Mouse (Mus musculus): ENCODE data around the gene Phc2. TPM values are rescaled to one million over a fixed set of nuclear protein-coding genes. Genes with fewer than 3 reads are reported as not detected.

Gene Phc2
- polyA plus RNA-seq, 1 experiment from 2014 or later: 27.1 TPM

GRCm38 (mm10) chr4:128683706-128684105 is 29.2 kb downstream of the Phc2 start:
- no peak for DNase-seq (ENCODE audit: low spot score)
- no peaks in the 10 kb centered on the region for H3K27me3 ChIP-seq (ENCODE audit: control insufficient read depth, insufficient read depth, low read length)
- peaks cover 2% of the 10 kb centered on the region; the same call in 1 of the 2 replicates for H3K9me3 ChIP-seq (ENCODE audit: control insufficient read depth, low read length)
- H3K4me3 ChIP-seq (ENCODE audit: low read depth, low read length): no peak overlapping the region
- no peaks in the 10 kb centered on the region for H3K4me1 ChIP-seq (replicated peaks; ENCODE audit: control insufficient read depth, insufficient read depth)
- ATAC-seq (ENCODE audit: low FRiP score, low TSS enrichment): no peak
- 62% methylated on average over 3 of the region's 3 CpGs for WGBS
- H3K4me2 ChIP-seq (replicated peaks; ENCODE audit: low read depth): no peak overlapping the region
- H3K9ac ChIP-seq (ENCODE audit: low read length): no peak overlapping the region
- H3K36me3 ChIP-seq (ENCODE audit: control insufficient read depth, insufficient read depth, low read length): no peaks in the 10 kb centered on the region
- TF ChIP-seq CTCF (IDR thresholded peaks at IDR 0.05; ENCODE audit: low read depth): no peak
- no peak for TF ChIP-seq EP300 (optimal IDR thresholded peaks at IDR 0.05)
- no peak overlapping the region for H3K27ac ChIP-seq (replicated peaks)

DNA sequence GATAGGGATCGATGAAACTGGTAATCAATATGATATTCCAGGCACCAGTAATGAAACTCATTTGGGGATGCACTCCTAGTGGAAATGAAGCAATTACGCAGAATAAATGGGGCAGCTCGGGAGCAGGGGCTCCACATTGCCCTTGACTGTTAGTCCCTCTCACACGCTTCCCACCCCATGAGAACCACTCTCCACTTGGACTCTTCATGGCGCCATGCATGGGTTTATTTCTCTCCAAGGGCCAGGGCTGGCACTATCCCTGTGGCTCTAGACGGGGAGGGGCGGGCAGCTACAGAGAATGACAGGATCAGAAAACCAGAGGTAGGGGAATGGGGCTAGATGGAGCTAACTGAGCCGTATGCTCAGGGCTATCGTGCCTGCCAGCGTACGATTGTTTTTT is 29.6 kb downstream of the Phc2 start:
- H3K27ac ChIP-seq (replicated peaks): no peak overlapping the region
- DNase-seq (ENCODE audit: low spot score): no peak
- H3K27me3 ChIP-seq (ENCODE audit: control insufficient read depth, insufficient read depth, low read length): no peaks in the 10 kb centered on the region
- no peaks in the 10 kb centered on the region for H3K36me3 ChIP-seq (ENCODE audit: control insufficient read depth, insufficient read depth, low read length)
- no peak for ATAC-seq (ENCODE audit: low FRiP score, low TSS enrichment)
- H3K4me2 ChIP-seq (replicated peaks; ENCODE audit: low read depth): no peak overlapping the region
- no peak overlapping the region for H3K4me3 ChIP-seq (ENCODE audit: low read depth, low read length)
- no peak overlapping the region for H3K9ac ChIP-seq (ENCODE audit: low read length)
- 89% methylated on average over 11 of the region's 11 CpGs for WGBS
- no peaks in the 10 kb centered on the region for H3K4me1 ChIP-seq (replicated peaks; ENCODE audit: control insufficient read depth, insufficient read depth)
- TF ChIP-seq CTCF (IDR thresholded peaks at IDR 0.05; ENCODE audit: low read depth) (no peak), EP300 (optimal IDR thresholded peaks at IDR 0.05) (no peak)
- H3K9me3 ChIP-seq (ENCODE audit: control insufficient read depth, low read length): peaks cover 2% of the 10 kb centered on the region; the same call in 1 of the 2 replicates

- Histone ChIP-seq H3K9ac (ENCODE audit: low read length) (no peak overlapping the region), H3K4me1 (replicated peaks; ENCODE audit: control insufficient read depth, insufficient read depth) (peaks cover 2% of the 10 kb centered on the region; the same call in 1 of the 2 replicates), H3K4me2 (replicated peaks; ENCODE audit: low read depth) (no peak overlapping the region), H3K36me3 (ENCODE audit: control insufficient read depth, insufficient read depth, low read length) (no peaks in the 10 kb centered on the region), H3K27ac (replicated peaks) (no peak overlapping the region), H3K9me3 (ENCODE audit: control insufficient read depth, low read length) (peaks cover 2% of the 10 kb centered on the region; the same call in 1 of the 2 replicates), H3K4me3 (ENCODE audit: low read depth, low read length) (no peak overlapping the region), H3K27me3 (ENCODE audit: control insufficient read depth, insufficient read depth, low read length) (no peaks in the 10 kb centered on the region)
- WGBS: 41% methylated on average over 6 of the region's 6 CpGs
- no peak for TF ChIP-seq CTCF (IDR thresholded peaks at IDR 0.05; ENCODE audit: low read depth)
- TF ChIP-seq EP300 (optimal IDR thresholded peaks at IDR 0.05): no peak
- DNase-seq (ENCODE audit: low spot score) (no peak), ATAC-seq (ENCODE audit: low FRiP score, low TSS enrichment) (no peak)
Observed at GRCm38 (mm10) chr4:128688513-128688913, 34.0 kb downstream of the Phc2 start.

GRCm38 (mm10) chr4:128688976-128689375 is 34.5 kb downstream of the Phc2 start:
- WGBS: 64% methylated on average over 9 of the region's 9 CpGs
- no peak for TF ChIP-seq EP300 (optimal IDR thresholded peaks at IDR 0.05)
- TF ChIP-seq CTCF (IDR thresholded peaks at IDR 0.05; ENCODE audit: low read depth): no peak
- peak; percentile 41 for ATAC-seq (ENCODE audit: low FRiP score, low TSS enrichment)
- Histone ChIP-seq H3K27ac (replicated peaks) (no peak overlapping the region), H3K4me3 (ENCODE audit: low read depth, low read length) (no peak overlapping the region), H3K4me1 (replicated peaks; ENCODE audit: control insufficient read depth, insufficient read depth) (peaks cover 2% of the 10 kb centered on the region; the same call in 1 of the 2 replicates), H3K27me3 (ENCODE audit: control insufficient read depth, insufficient read depth, low read length) (no peaks in the 10 kb centered on the region), H3K9me3 (ENCODE audit: control insufficient read depth, low read length) (peaks cover 2% of the 10 kb centered on the region; the same call in 1 of the 2 replicates), H3K4me2 (replicated peaks; ENCODE audit: low read depth) (no peak overlapping the region), H3K9ac (ENCODE audit: low read length) (no peak overlapping the region), H3K36me3 (ENCODE audit: control insufficient read depth, insufficient read depth, low read length) (no peaks in the 10 kb centered on the region)
- DNase-seq (ENCODE audit: low spot score): no peak

DNA sequence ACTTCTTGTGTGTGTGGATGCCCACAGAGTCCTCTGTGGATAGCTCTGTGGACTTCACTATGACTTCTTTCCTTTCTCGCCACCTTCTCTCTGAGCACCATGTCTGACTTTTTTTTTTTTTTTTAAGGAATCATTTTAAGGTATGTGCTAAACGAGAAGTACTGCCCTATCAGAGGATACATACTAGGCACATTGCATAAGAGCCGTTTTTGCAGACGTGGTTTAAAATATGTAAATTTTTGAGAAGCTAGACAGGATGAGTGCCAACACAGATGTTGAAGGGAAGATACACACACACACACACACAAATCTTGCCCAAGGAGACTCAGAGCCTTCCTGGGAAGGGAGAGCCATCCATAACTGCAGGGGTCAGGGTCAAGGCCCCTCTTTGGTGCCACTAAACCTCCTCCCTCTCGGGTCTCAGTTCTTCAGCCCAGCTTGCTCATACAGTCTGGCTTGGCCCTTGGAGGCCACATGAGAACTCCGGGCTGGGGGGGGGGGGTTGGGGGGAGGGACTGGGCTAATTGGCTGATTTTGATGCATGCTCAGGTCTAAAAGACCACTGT is 35.3 kb downstream of the Phc2 start:
- Histone ChIP-seq H3K27ac (replicated peaks) (no peak overlapping the region), H3K4me2 (replicated peaks; ENCODE audit: low read depth) (no peak overlapping the region), H3K4me1 (replicated peaks; ENCODE audit: control insufficient read depth, insufficient read depth) (peaks cover 2% of the 10 kb centered on the region; the same call in 1 of the 2 replicates), H3K9ac (ENCODE audit: low read length) (no peak overlapping the region), H3K4me3 (ENCODE audit: low read depth, low read length) (no peak overlapping the region), H3K9me3 (ENCODE audit: control insufficient read depth, low read length) (peaks cover 2% of the 10 kb centered on the region; the same call in 1 of the 2 replicates), H3K27me3 (ENCODE audit: control insufficient read depth, insufficient read depth, low read length) (no peaks in the 10 kb centered on the region), H3K36me3 (ENCODE audit: control insufficient read depth, insufficient read depth, low read length) (no peaks in the 10 kb centered on the region)
- DNase-seq (ENCODE audit: low spot score) (no peak), ATAC-seq (ENCODE audit: low FRiP score, low TSS enrichment) (no peak)
- WGBS: 57% methylated on average over 6 of the region's 6 CpGs
- TF ChIP-seq EP300 (optimal IDR thresholded peaks at IDR 0.05) (no peak), CTCF (IDR thresholded peaks at IDR 0.05; ENCODE audit: low read depth) (no peak)

- WGBS: 64% methylated on average over 4 of the region's 4 CpGs
- peaks cover 2% of the 10 kb centered on the region; the same call in 1 of the 2 replicates for H3K9me3 ChIP-seq (ENCODE audit: control insufficient read depth, low read length)
- no peak overlapping the region for H3K9ac ChIP-seq (ENCODE audit: low read length)
- H3K36me3 ChIP-seq (ENCODE audit: control insufficient read depth, insufficient read depth, low read length): no peaks in the 10 kb centered on the region
- no peak overlapping the region for H3K4me3 ChIP-seq (ENCODE audit: low read depth, low read length)
- no peaks in the 10 kb centered on the region for H3K27me3 ChIP-seq (ENCODE audit: control insufficient read depth, insufficient read depth, low read length)
- TF ChIP-seq CTCF (IDR thresholded peaks at IDR 0.05; ENCODE audit: low read depth) (no peak), EP300 (optimal IDR thresholded peaks at IDR 0.05) (no peak)
- H3K4me2 ChIP-seq (replicated peaks; ENCODE audit: low read depth): no peak overlapping the region
- ATAC-seq (ENCODE audit: low FRiP score, low TSS enrichment) (no peak), DNase-seq (ENCODE audit: low spot score) (no peak)
- no peak overlapping the region for H3K27ac ChIP-seq (replicated peaks)
- H3K4me1 ChIP-seq (replicated peaks; ENCODE audit: control insufficient read depth, insufficient read depth): peaks cover 2% of the 10 kb centered on the region; the same call in 1 of the 2 replicates
Observed at GRCm38 (mm10) chr4:128691195-128691594, 36.7 kb downstream of the Phc2 start.

All from stomach, postnatal 0 days (tissue).